Mouse (Mus musculus) brain, embryonic 14.5 days (tissue): ENCODE data around the gene Tmcc2. TPM values are rescaled to one million over a fixed set of nuclear protein-coding genes. Genes with fewer than 3 reads are reported as not detected.

ENCODE experiments used
- DNase-seq: peaks from one replicate; pipeline ENCODE4 v3.0.0-alpha.2; 2011; ENCODE audit warnings: low read depth
- CTCF ChIP-seq: fragments of 200-500 bp; IDR thresholded peaks from 2 replicates; pipeline ENCODE4 v1.5.1; 2012; ENCODE audit warnings: inconsistent platforms, mild to moderate bottlenecking, moderate library complexity, borderline replicate concordance; ENCODE audit not compliant: insufficient read depth, insufficient read length; ENCODE audit errors: extremely low read depth
- POLR2A ChIP-seq: fragments of 200-500 bp; IDR thresholded peaks from 2 replicates; pipeline ENCODE4 v1.6.1; 2012; ENCODE audit warnings: mild to moderate bottlenecking, inconsistent platforms, borderline replicate concordance; ENCODE audit not compliant: poor library complexity, insufficient read depth, insufficient read length, severe bottlenecking; ENCODE audit errors: extremely low read depth
- polyA plus RNA-seq: library from polyadenylated mRNA; depleted of rRNA; stranded (reverse); fragments of >200 nt; gene quantifications from 2 replicates; pipeline ENCODE4 v1.2.3, GENCODE M21; 2012; rRNA removed

Gene Tmcc2
- polyA plus RNA-seq, 1 experiment, result 74.0 TPM

DNA sequence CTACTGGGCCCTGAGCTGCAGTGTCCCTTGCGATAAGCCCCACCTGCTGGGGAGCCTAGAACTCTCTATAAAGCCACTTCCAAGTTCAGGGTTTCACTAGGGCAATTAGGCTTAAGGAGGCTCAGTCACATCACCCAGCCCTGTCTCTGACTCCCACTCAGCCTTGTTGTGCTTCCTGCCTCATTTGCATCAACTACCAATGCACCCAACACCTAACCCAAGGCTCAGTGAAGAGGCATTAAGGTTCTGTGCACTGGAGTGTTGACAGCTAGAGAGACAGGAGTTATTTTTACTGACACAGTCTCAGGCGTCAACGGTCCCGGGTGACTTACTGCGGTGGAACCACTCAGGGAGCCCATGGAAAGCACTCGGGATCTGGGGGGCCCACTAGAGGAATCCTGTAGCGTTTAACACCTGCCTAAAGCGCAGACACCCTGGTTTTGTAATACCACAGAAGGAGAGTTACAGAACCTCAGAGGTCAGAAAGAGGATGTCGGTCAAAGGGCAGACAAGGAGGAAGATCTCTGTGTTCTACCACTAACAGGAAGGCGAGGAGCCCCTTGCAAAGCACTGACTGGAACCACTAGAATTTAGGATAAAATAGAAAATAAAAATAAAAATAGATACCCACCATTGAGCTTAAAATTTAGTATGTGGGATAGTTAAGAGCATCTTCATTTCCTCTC is 79.8 kb downstream of the Tmcc2 start:
- no peak for TF ChIP-seq POLR2A
- DNase-seq, result no peak

DNA sequence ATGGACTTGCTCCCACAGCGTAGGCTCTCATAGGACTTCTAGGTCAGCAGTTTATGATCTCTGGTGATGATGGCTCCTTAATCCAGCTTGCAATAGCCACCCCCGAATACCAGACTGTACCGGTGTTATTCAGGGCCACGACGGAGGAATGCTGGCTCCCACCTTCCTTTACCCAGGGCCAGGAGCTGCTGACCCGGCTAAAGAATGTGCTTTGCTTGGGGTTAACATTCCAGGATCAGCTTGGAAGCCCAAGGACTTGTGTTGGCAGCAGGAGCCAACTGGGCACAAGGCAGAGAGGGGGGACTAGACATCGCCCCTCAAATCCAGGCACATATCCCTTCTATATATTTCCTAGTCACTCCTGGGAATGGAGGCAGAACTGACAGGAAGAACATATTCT is 80.3 kb downstream of the Tmcc2 start:
- DNase-seq, result no peak
- TF ChIP-seq POLR2A (no peak), CTCF (no peak)

DNA sequence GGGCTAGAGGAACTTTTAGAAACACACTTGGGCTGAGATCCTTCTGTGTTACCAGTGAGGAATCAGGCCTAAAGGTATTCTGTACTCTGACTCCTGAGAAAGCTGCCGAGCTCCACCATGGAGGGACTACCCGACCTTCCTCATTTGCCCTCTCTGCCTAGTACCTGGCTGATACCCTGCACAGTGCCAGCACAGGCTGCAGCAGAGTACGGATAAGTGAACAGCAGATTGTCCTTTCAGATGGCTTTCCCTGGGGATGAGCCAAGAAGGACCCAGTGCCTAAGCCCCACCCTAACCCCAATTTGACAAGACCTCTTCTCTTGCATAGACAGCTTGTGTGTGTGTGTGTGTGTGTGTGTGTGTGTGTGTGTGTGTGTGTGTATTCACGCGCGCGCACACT is 82.4 kb downstream of the Tmcc2 start:
- DNase-seq, result no peak
- TF ChIP-seq POLR2A (no peak), CTCF (no peak)

DNA sequence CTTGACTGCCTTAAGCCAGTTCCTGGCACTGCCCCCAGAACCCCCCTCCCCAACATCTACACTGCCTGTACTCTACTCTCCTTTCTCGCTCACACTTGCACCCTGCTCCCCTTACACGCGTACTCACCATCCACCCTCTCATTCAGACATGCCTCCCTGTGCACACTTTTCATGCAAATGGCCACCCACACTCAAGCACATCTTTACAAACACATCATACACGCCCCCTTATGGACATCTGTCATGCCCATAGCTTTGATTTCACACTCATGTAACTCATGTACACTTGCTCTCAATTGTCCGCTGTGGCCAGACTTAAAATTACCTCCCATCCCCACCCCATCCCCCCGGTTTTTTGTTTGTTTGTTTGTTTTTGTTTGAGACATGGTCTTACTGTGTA is 83.1 kb downstream of the Tmcc2 start:
- no peak for TF ChIP-seq POLR2A
- TF ChIP-seq CTCF, result no peak
- DNase-seq, result no peak

DNA sequence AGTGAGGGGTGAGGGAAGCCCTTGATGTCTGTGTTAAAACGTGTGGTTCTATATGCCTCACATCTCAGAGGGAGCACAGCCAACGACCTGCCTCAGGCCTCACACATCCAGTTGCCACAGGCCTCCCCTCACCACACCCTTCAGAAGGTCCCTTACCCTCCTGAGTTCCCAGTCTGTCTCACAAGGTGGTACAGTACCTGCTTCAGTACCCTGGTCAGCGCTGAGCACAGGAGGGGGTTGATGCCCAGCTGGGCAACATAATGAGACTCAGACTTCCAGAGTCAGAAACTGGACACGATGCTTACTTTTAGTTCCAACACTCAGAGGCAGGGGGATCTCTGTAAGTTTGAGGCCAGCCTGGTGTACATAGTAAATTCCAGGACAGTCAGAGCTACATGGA is 84.3 kb downstream of the Tmcc2 start:
- TF ChIP-seq POLR2A, result no peak
- no peak for TF ChIP-seq CTCF
- no peak for DNase-seq

Other genes starting within 250 kb of the Tmcc2 start
- gene Lemd1, start 199.8 kb downstream of the Tmcc2 start, polyA plus RNA-seq, result 22.9 and 25.1 TPM in 2 replicates
- 21.7 and 23.3 TPM in 2 replicates for gene AC124108.1, start 199.8 kb downstream of the Tmcc2 start, polyA plus RNA-seq
- not detected in 2 replicates for gene Gm10188, start 161.5 kb downstream of the Tmcc2 start, polyA plus RNA-seq
- 5.7 and 8.1 TPM in 2 replicates for gene Klhdc8a, start 92.7 kb downstream of the Tmcc2 start, polyA plus RNA-seq
- 22.3 and 23.7 TPM in 2 replicates for gene Nuak2, start 75.2 kb downstream of the Tmcc2 start, polyA plus RNA-seq
- 13.4 and 13.6 TPM in 2 replicates for gene Dstyk, start 26.3 kb upstream of the Tmcc2 start, polyA plus RNA-seq
- gene Rbbp5, start 86.1 kb upstream of the Tmcc2 start, polyA plus RNA-seq, result 51.7 and 54.8 TPM in 2 replicates
- gene Tmem81, start 114.9 kb upstream of the Tmcc2 start, polyA plus RNA-seq, result 2.3 TPM in 2 replicates
- gene Cntn2, start 152.0 kb upstream of the Tmcc2 start, polyA plus RNA-seq, result 92.0 and 111 TPM in 2 replicates